Mouse (Mus musculus) urinary bladder, postnatal 25 days (tissue): ENCODE results near the gene Pim1.

Experiments
- DNase-seq: peaks from one replicate; pipeline ENCODE4 v3.0.0; 2022; ENCODE audit warnings: low spot score

Pim1 gene

GRCm38 (mm10) chr17:29465405-29466010 lies 25.0 kb upstream of the Pim1 start:
- no peak for DNase-seq

GRCm38 (mm10) chr17:29467030-29467429 lies 23.5 kb upstream of the Pim1 start:
- no peak for DNase-seq

- no peak for DNase-seq
Observed at GRCm38 (mm10) chr17:29473466-29473865, 17.1 kb upstream of the Pim1 start.

GRCm38 (mm10) chr17:29474036-29474435 lies 16.5 kb upstream of the Pim1 start:
- no peak for DNase-seq

- DNase-seq: no peak
Observed at GRCm38 (mm10) chr17:29475142-29475541, 15.4 kb upstream of the Pim1 start.

GRCm38 (mm10) chr17:29476461-29476860 lies 14.1 kb upstream of the Pim1 start:
- DNase-seq: no peak

- no peak for DNase-seq
Observed at GRCm38 (mm10) chr17:29477357-29477756, 13.2 kb upstream of the Pim1 start.

GRCm38 (mm10) chr17:29478271-29478670 lies 12.3 kb upstream of the Pim1 start:
- DNase-seq: no peak

- no peak for DNase-seq
Observed at GRCm38 (mm10) chr17:29480256-29480655, 10.3 kb upstream of the Pim1 start.

GRCm38 (mm10) chr17:29482632-29483031 lies 7.9 kb upstream of the Pim1 start:
- no peak for DNase-seq

GRCm38 (mm10) chr17:29483282-29483681 lies 7.3 kb upstream of the Pim1 start:
- DNase-seq: no peak

- DNase-seq: no peak
Observed at GRCm38 (mm10) chr17:29484431-29484830, 6.1 kb upstream of the Pim1 start.

- no peak for DNase-seq
Observed at GRCm38 (mm10) chr17:29485336-29486233, 5.0 kb upstream of the Pim1 start.

GRCm38 (mm10) chr17:29488257-29488977 lies 2.1 kb upstream of the Pim1 start:
- no peak for DNase-seq

GRCm38 (mm10) chr17:29488978-29489970 lies 1.3 kb upstream of the Pim1 start:
- DNase-seq: peak; percentile 36

GRCm38 (mm10) chr17:29489971-29490712 lies 411 bp upstream of the Pim1 start:
- DNase-seq: peak; percentile 95

- DNase-seq: peak; percentile 50
Observed at GRCm38 (mm10) chr17:29491591-29492268, 1.2 kb downstream of the Pim1 start.

GRCm38 (mm10) chr17:29492269-29493191 lies 2.0 kb downstream of the Pim1 start:
- DNase-seq: peak; percentile 70

GRCm38 (mm10) chr17:29493461-29493980 lies 3.0 kb downstream of the Pim1 start:
- DNase-seq: no peak
